Mouse (Mus musculus): ENCODE results near the gene Lifr. TPM values are rescaled to one million over a fixed set of nuclear protein-coding genes. Genes with fewer than 3 reads are reported as not detected.

Lifr gene
- polyA plus RNA-seq, 1 experiment, result 29.9 TPM

- Histone ChIP-seq H3K27me3 (ENCODE audit: control insufficient read depth, insufficient read depth, low read length) (no peaks in the 10 kb centered on the region), H3K4me3 (ENCODE audit: low read depth, low read length) (no peak overlapping the region), H3K27ac (ENCODE audit: insufficient read depth, low read depth, low read length) (no peak overlapping the region), H3K36me3 (ENCODE audit: control insufficient read depth, insufficient read depth, low read length) (no peaks in the 10 kb centered on the region; the same call in 1 of the 2 replicates), H3K4me1 (ENCODE audit: control insufficient read depth, insufficient read depth, insufficient read length, low read length) (no peaks in the 10 kb centered on the region)
- 79% methylated on average over 22 of the region's 22 CpGs for WGBS
- TF ChIP-seq POLR2A (IDR thresholded peaks at IDR 0.05; ENCODE audit: low read depth, low read length) (no peak), CTCF (IDR thresholded peaks at IDR 0.05; ENCODE audit: extremely low read depth, insufficient read length, insufficient replicate concordance, low read depth, low read length) (no peak)
Observed at GRCm38 (mm10) chr15:7189678-7190454, 99.5 kb downstream of the Lifr start.

- 84% methylated on average over 4 of the region's 4 CpGs for WGBS
- TF ChIP-seq POLR2A (IDR thresholded peaks at IDR 0.05; ENCODE audit: low read depth, low read length) (no peak), CTCF (IDR thresholded peaks at IDR 0.05; ENCODE audit: extremely low read depth, insufficient read length, insufficient replicate concordance, low read depth, low read length) (no peak)
- no peaks in the 10 kb centered on the region for H3K36me3 ChIP-seq (ENCODE audit: control insufficient read depth, insufficient read depth, low read length)
- H3K27me3 ChIP-seq (ENCODE audit: control insufficient read depth, insufficient read depth, low read length), result no peaks in the 10 kb centered on the region
- no peak overlapping the region for H3K4me3 ChIP-seq (ENCODE audit: low read depth, low read length)
- no peaks in the 10 kb centered on the region for H3K4me1 ChIP-seq (ENCODE audit: control insufficient read depth, insufficient read depth, insufficient read length, low read length)
- H3K27ac ChIP-seq (ENCODE audit: insufficient read depth, low read depth, low read length), result no peak overlapping the region
Observed at GRCm38 (mm10) chr15:7191074-7191473, 100.7 kb downstream of the Lifr start.

GRCm38 (mm10) chr15:7192582-7192981 is 102.2 kb downstream of the Lifr start:
- 81% methylated on average over 2 of the region's 2 CpGs for WGBS
- Histone ChIP-seq H3K36me3 (ENCODE audit: control insufficient read depth, insufficient read depth, low read length) (no peaks in the 10 kb centered on the region), H3K27me3 (ENCODE audit: control insufficient read depth, insufficient read depth, low read length) (no peaks in the 10 kb centered on the region), H3K4me3 (ENCODE audit: low read depth, low read length) (no peak overlapping the region), H3K27ac (ENCODE audit: insufficient read depth, low read depth, low read length) (no peak overlapping the region), H3K4me1 (ENCODE audit: control insufficient read depth, insufficient read depth, insufficient read length, low read length) (no peaks in the 10 kb centered on the region)
- TF ChIP-seq POLR2A (IDR thresholded peaks at IDR 0.05; ENCODE audit: low read depth, low read length), result no peak
- no peak for TF ChIP-seq CTCF (IDR thresholded peaks at IDR 0.05; ENCODE audit: extremely low read depth, insufficient read length, insufficient replicate concordance, low read depth, low read length)

GRCm38 (mm10) chr15:7194147-7194720 is 103.8 kb downstream of the Lifr start:
- Histone ChIP-seq H3K36me3 (ENCODE audit: control insufficient read depth, insufficient read depth, low read length) (no peaks in the 10 kb centered on the region), H3K4me1 (ENCODE audit: control insufficient read depth, insufficient read depth, insufficient read length, low read length) (no peaks in the 10 kb centered on the region), H3K27me3 (ENCODE audit: control insufficient read depth, insufficient read depth, low read length) (no peaks in the 10 kb centered on the region), H3K4me3 (ENCODE audit: low read depth, low read length) (no peak overlapping the region), H3K27ac (ENCODE audit: insufficient read depth, low read depth, low read length) (no peak overlapping the region)
- whole genome bisulfite sequencing, result 31% methylated on average over 13 of the region's 13 CpGs
- no peak for TF ChIP-seq POLR2A (IDR thresholded peaks at IDR 0.05; ENCODE audit: low read depth, low read length)
- TF ChIP-seq CTCF (IDR thresholded peaks at IDR 0.05; ENCODE audit: extremely low read depth, insufficient read length, insufficient replicate concordance, low read depth, low read length), result no peak

- WGBS, result 85% methylated on average over 6 of the region's 6 CpGs
- H3K27me3 ChIP-seq (ENCODE audit: control insufficient read depth, insufficient read depth, low read length), result no peaks in the 10 kb centered on the region
- no peak for TF ChIP-seq POLR2A (IDR thresholded peaks at IDR 0.05; ENCODE audit: low read depth, low read length)
- H3K4me1 ChIP-seq (ENCODE audit: control insufficient read depth, insufficient read depth, insufficient read length, low read length), result no peaks in the 10 kb centered on the region
- H3K27ac ChIP-seq (ENCODE audit: insufficient read depth, low read depth, low read length), result no peak overlapping the region
- no peaks in the 10 kb centered on the region for H3K36me3 ChIP-seq (ENCODE audit: control insufficient read depth, insufficient read depth, low read length)
- H3K4me3 ChIP-seq (ENCODE audit: low read depth, low read length), result no peak overlapping the region
Observed at GRCm38 (mm10) chr15:7194748-7195221, 104.4 kb downstream of the Lifr start.

GRCm38 (mm10) chr15:7197652-7198445 is 107.4 kb downstream of the Lifr start:
- Histone ChIP-seq H3K4me3 (ENCODE audit: low read depth, low read length) (no peak overlapping the region), H3K27ac (ENCODE audit: insufficient read depth, low read depth, low read length) (no peak overlapping the region), H3K36me3 (ENCODE audit: control insufficient read depth, insufficient read depth, low read length) (no peaks in the 10 kb centered on the region), H3K4me1 (ENCODE audit: control insufficient read depth, insufficient read depth, insufficient read length, low read length) (no peaks in the 10 kb centered on the region), H3K27me3 (ENCODE audit: control insufficient read depth, insufficient read depth, low read length) (no peaks in the 10 kb centered on the region)
- 76% methylated on average over 3 of the region's 3 CpGs for WGBS
- no peak for TF ChIP-seq CTCF (IDR thresholded peaks at IDR 0.05; ENCODE audit: extremely low read depth, insufficient read length, insufficient replicate concordance, low read depth, low read length)
- no peak for TF ChIP-seq POLR2A (IDR thresholded peaks at IDR 0.05; ENCODE audit: low read depth, low read length)

GRCm38 (mm10) chr15:7198816-7199215 is 108.4 kb downstream of the Lifr start:
- Histone ChIP-seq H3K4me1 (ENCODE audit: control insufficient read depth, insufficient read depth, insufficient read length, low read length) (no peaks in the 10 kb centered on the region), H3K27ac (ENCODE audit: insufficient read depth, low read depth, low read length) (no peak overlapping the region), H3K27me3 (ENCODE audit: control insufficient read depth, insufficient read depth, low read length) (no peaks in the 10 kb centered on the region), H3K36me3 (ENCODE audit: control insufficient read depth, insufficient read depth, low read length) (no peaks in the 10 kb centered on the region), H3K4me3 (ENCODE audit: low read depth, low read length) (no peak overlapping the region)
- 64% methylated on average over 2 of the region's 2 CpGs for WGBS
- TF ChIP-seq CTCF (IDR thresholded peaks at IDR 0.05; ENCODE audit: extremely low read depth, insufficient read length, insufficient replicate concordance, low read depth, low read length), result no peak
- no peak for TF ChIP-seq POLR2A (IDR thresholded peaks at IDR 0.05; ENCODE audit: low read depth, low read length)
